ENCODE assay signal across 13 mouse cellular contexts in the genomic region with DNA sequence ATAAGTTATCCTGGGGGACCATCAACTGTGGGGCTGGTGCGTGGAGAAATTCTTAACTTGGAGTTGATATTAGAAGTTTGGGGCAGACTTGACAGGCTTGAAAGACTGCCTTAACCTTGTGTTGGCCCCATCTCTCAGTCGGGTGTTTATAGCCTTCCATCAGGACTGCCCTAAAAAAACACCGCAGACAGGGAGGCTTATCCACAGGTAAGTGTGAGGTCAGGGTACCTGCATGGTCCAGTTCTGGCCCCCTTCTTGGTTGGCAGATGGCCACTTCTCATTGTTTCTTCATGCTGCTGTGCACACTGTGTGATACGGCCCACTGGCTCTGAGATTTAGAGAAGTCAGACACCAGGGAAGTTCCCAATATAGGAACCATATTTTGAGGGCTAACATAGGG.
"Had no signal": no experiment of that assay in that cellular context is flagged by ENCODE, and none has a peak within 500 bp of the region (broad histone marks: within the 10 kb centered on the region; RNA-seq: fewer than 3 reads in every experiment).

No protein-coding gene starts in this region.

- H3K4me1 ChIP-seq: intestine, embryonic 15.5 days; neural tube, embryonic 12.5 days had no signal

- H3K27ac ChIP-seq: intestine, embryonic 15.5 days; limb, embryonic 12.5 days; liver, embryonic 13.5 days; neural tube, embryonic 12.5 days; stomach, postnatal 0 days had no signal

- H3K4me3 ChIP-seq: intestine, embryonic 15.5 days; limb, embryonic 12.5 days; liver, embryonic 13.5 days; neural tube, embryonic 12.5 days had no signal

- H3K27me3 ChIP-seq: intestine, embryonic 15.5 days; liver, embryonic 13.5 days; neural tube, embryonic 12.5 days had no signal

- DNase-seq: layer of hippocampus, adult 9-11 months; layer of hippocampus, postnatal 36 days; liver; liver, embryonic 13.5 days; lung, adult 18-20 months; lung, postnatal 36 days; midbrain, embryonic 14.5 days; right cerebral cortex, postnatal 25 days; thymus, postnatal 4 days had no signal

- H3K4me2 ChIP-seq: intestine, embryonic 15.5 days; limb, embryonic 12.5 days; liver, embryonic 13.5 days; neural tube, embryonic 12.5 days had no signal

- H3K9ac ChIP-seq: intestine, embryonic 15.5 days; limb, embryonic 12.5 days; liver, embryonic 13.5 days; neural tube, embryonic 12.5 days had no signal

- H3K36me3 ChIP-seq: intestine, embryonic 15.5 days; limb, embryonic 12.5 days; liver, embryonic 13.5 days; neural tube, embryonic 12.5 days had no signal

- ATAC-seq: intestine, embryonic 15.5 days had no signal

- H3K9me3 ChIP-seq: intestine, embryonic 15.5 days had no signal
